Mouse (Mus musculus) embryonic facial prominence, embryonic 14.5 days (tissue): ENCODE data around the gene Pde9a. TPM values are rescaled to one million over a fixed set of nuclear protein-coding genes. Genes with fewer than 3 reads are reported as not detected.

Experiments
- ATAC-seq: fragments of 200-750 bp; cut with Nextera tagmentation; 2 replicates; pipeline ENCODE4 v1.8.0; 2017; ENCODE audit warnings: low read depth, moderate number of reproducible peaks, moderate TSS enrichment
- DNase-seq: peaks from one replicate; pipeline ENCODE4 v3.0.0-alpha.2; 2015; ENCODE audit warnings: low spot score
- H3K27ac ChIP-seq: fragments of 300-500 bp; sonication (generic); replicated peaks from 2 replicates; pipeline ENCODE4 v1.5.1; 2014; ENCODE audit warnings: low read depth, mild to moderate bottlenecking, low read length, moderate library complexity
- H3K27me3 ChIP-seq: fragments of 300-500 bp; sonication (generic); replicated peaks from 2 replicates; pipeline ENCODE4 v1.6.1; 2014; ENCODE audit warnings: low read length; ENCODE audit not compliant: control insufficient read depth, insufficient read depth
- H3K36me3 ChIP-seq: fragments of 300-500 bp; sonication (generic); 2 replicates; pipeline ENCODE4 v1.6.1; 2014; ENCODE audit warnings: low read length, mixed read lengths; ENCODE audit not compliant: control insufficient read depth, insufficient read depth
- H3K4me1 ChIP-seq: fragments of 300-500 bp; sonication (generic); 2 replicates; pipeline ENCODE4 v1.6.1; 2014; ENCODE audit warnings: antibody characterized with exemption, low read length; ENCODE audit not compliant: control insufficient read depth, insufficient read depth
- H3K4me2 ChIP-seq: fragments of 300-500 bp; sonication (generic); 2 replicates; pipeline ENCODE4 v1.6.1; 2014; ENCODE audit warnings: low read depth, mild to moderate bottlenecking, low read length, moderate library complexity, mixed read lengths
- H3K4me3 ChIP-seq: fragments of 300-500 bp; sonication (generic); 2 replicates; pipeline ENCODE4 v1.5.1; 2014; ENCODE audit warnings: low read depth, mild to moderate bottlenecking, low read length
- H3K9ac ChIP-seq: fragments of 300-500 bp; sonication (generic); 2 replicates; pipeline ENCODE4 v1.6.1; 2014; ENCODE audit warnings: low read depth, mild to moderate bottlenecking, low read length, moderate library complexity, mixed read lengths
- H3K9me3 ChIP-seq: fragments of 300-500 bp; sonication (generic); 2 replicates; pipeline ENCODE4 v1.6.1; 2016; ENCODE audit warnings: low read length; ENCODE audit not compliant: control insufficient read depth
- WGBS: fragments of 180-500 bp; shearing (Covaris S2); extraction: QIAGEN DNeasy Blood & Tissue Kit; methylation state at CpG from one replicate; pipeline ENCODE4 v1.1.7; 2014; 5-methylcytosine and 5-hydroxymethylcytosine counted together
- polyA plus RNA-seq: library from polyadenylated mRNA; unstranded; fragments of >200 nt; fragmentation: Nextera tagmentation; extraction: Ambion mirVana; gene quantifications from 2 replicates; pipeline ENCODE4 v1.2.1, GENCODE M21; 2014

Gene Pde9a
- polyA plus RNA-seq, 1 experiment from 2014 or later, result 14.5 TPM

DNA sequence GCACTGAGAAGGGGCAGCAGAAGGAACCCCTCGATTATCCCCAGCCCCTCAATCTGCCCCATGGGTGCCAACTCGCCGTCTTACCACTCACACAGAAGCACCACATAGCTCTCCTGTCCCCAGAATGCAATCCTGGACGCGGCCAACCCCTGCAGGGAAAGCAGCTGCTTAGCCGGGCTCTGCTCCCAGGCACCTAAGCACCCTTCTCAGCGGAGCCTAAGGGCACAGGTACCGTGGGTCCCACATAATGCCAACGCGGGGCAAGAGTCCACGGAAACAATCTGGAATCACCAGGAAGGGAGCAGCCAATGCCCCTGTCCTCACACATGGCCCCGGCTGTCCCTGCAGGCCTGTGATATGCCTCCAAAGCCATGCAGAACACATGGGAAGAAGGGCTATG, 113.7 kb downstream of the Pde9a start:
- ATAC-seq (no peak), DNase-seq (no peak)
- no peaks in the 10 kb centered on the region for H3K9me3 ChIP-seq
- H3K27ac ChIP-seq, result no peak overlapping the region
- no peaks in the 10 kb centered on the region for H3K4me1 ChIP-seq
- no peaks in the 10 kb centered on the region for H3K27me3 ChIP-seq
- H3K4me3 ChIP-seq, result no peak overlapping the region
- no peak overlapping the region for H3K4me2 ChIP-seq
- H3K36me3 ChIP-seq, result peaks cover 83% of the 10 kb centered on the region
- no peak overlapping the region for H3K9ac ChIP-seq
- 91% methylated on average over 12 of the region's 12 CpGs for WGBS

- no peak for ATAC-seq
These were observed 114.4 kb downstream of the Pde9a start for GRCm38 (mm10) chr17:31500416-31500815.

GRCm38 (mm10) chr17:31500908-31501307, 114.9 kb downstream of the Pde9a start:
- H3K4me1 ChIP-seq, result no peaks in the 10 kb centered on the region
- 87% methylated on average over 3 of the region's 3 CpGs for WGBS
- DNase-seq (no peak), ATAC-seq (no peak)
- H3K9ac ChIP-seq, result no peak overlapping the region
- H3K27me3 ChIP-seq, result no peaks in the 10 kb centered on the region
- no peaks in the 10 kb centered on the region for H3K9me3 ChIP-seq
- no peak overlapping the region for H3K4me2 ChIP-seq
- H3K27ac ChIP-seq, result no peak overlapping the region
- H3K36me3 ChIP-seq, result peaks cover 83% of the 10 kb centered on the region
- H3K4me3 ChIP-seq, result no peak overlapping the region

More at GRCm38 (mm10) chr17:31500416-31500815, 114.4 kb downstream of the Pde9a start:
- Histone ChIP-seq H3K36me3 (peaks cover 88% of the 10 kb centered on the region), H3K4me1 (no peaks in the 10 kb centered on the region), H3K9me3 (no peaks in the 10 kb centered on the region), H3K27ac (no peak overlapping the region), H3K27me3 (no peaks in the 10 kb centered on the region), H3K4me3 (no peak overlapping the region), H3K4me2 (no peak overlapping the region), H3K9ac (no peak overlapping the region)
- DNase-seq, result no peak
- WGBS, result 89% methylated on average over 8 of the region's 8 CpGs

DNA sequence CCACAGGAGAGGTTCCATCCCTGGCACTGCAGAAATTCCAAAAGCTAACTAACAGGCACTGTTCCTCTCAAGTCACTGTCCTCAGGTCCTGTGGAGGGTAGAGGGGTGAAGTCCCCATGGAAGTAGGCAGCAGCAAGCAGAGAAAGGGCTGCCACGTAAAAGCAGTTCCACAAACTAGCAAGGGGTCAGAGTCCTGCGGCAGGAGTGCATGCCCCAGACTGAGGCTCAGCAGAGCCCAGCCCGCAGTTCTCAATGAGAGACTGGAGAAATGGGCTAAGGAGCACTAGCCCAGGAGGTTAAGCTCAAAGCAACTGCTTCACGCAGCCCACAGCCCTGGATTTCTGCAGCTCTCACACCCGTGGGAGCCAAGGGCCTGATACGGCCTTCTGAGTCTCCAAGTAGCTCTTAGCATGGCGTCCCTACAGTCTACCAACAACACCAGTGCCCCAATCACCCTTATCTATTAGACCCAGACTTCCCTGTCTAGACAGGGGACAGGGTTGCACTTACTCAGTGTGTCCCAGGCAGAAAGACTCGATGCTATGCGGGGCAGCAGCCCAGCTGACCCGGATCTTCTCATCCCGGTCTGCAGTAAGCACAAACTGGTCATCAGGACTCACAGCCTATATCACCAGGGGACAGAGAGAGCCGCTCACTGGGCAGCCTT, 116.4 kb downstream of the Pde9a start:
- H3K4me3 ChIP-seq, result no peak overlapping the region
- H3K27me3 ChIP-seq, result no peaks in the 10 kb centered on the region
- DNase-seq (no peak), ATAC-seq (no peak)
- no peak overlapping the region for H3K4me2 ChIP-seq
- H3K27ac ChIP-seq, result no peak overlapping the region
- H3K4me1 ChIP-seq, result no peaks in the 10 kb centered on the region
- H3K9me3 ChIP-seq, result no peaks in the 10 kb centered on the region
- no peak overlapping the region for H3K9ac ChIP-seq
- WGBS, result 89% methylated on average over 12 of the region's 12 CpGs
- H3K36me3 ChIP-seq, result peaks cover 77% of the 10 kb centered on the region

- H3K4me2 ChIP-seq, result no peak overlapping the region
- no peaks in the 10 kb centered on the region for H3K27me3 ChIP-seq
- no peak overlapping the region for H3K9ac ChIP-seq
- peaks cover 77% of the 10 kb centered on the region for H3K36me3 ChIP-seq
- H3K27ac ChIP-seq, result no peak overlapping the region
- 94% methylated on average over 12 of the region's 12 CpGs for WGBS
- no peaks in the 10 kb centered on the region for H3K4me1 ChIP-seq
- DNase-seq, result no peak
- no peak overlapping the region for H3K4me3 ChIP-seq
- ATAC-seq, result no peak
- H3K9me3 ChIP-seq, result no peaks in the 10 kb centered on the region
These were observed 117.3 kb downstream of the Pde9a start for GRCm38 (mm10) chr17:31503337-31503736.

GRCm38 (mm10) chr17:31503936-31504335, 117.9 kb downstream of the Pde9a start:
- no peak overlapping the region for H3K4me2 ChIP-seq
- no peak overlapping the region for H3K4me3 ChIP-seq
- H3K27me3 ChIP-seq, result no peaks in the 10 kb centered on the region
- no peak for DNase-seq
- no peak for ATAC-seq
- no peak overlapping the region for H3K9ac ChIP-seq
- no peaks in the 10 kb centered on the region for H3K4me1 ChIP-seq
- no peak overlapping the region for H3K27ac ChIP-seq
- no peaks in the 10 kb centered on the region for H3K9me3 ChIP-seq
- peaks cover 75% of the 10 kb centered on the region for H3K36me3 ChIP-seq
- WGBS, result 90% methylated on average over 2 of the region's 2 CpGs

DNA sequence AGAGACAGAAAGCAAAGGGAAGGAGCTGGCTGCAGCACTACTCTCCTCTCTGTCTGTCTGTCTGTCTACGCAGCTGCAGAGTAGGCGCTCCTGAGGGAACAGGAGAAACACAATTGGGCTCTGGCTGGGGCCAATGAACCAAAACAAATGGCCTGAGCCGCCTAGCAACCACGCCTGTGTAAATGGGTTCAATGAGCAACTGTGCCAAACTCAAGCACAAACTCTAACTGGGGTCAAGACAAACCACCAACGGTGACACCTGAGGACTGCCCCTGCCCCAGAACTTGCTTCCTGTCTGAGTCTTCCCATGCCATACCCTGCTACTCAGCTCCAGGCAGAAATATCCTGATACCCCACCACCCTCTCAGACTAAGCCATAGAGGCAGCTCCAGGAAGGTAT, 119.0 kb downstream of the Pde9a start:
- Histone ChIP-seq H3K4me3 (no peak overlapping the region), H3K4me2 (no peak overlapping the region), H3K9me3 (no peaks in the 10 kb centered on the region), H3K27me3 (no peaks in the 10 kb centered on the region), H3K27ac (no peak overlapping the region), H3K9ac (0 out of 2 replicates have a peak overlapping the region, but pooled peaks have one; percentile 5), H3K36me3 (peaks cover 77% of the 10 kb centered on the region), H3K4me1 (no peaks in the 10 kb centered on the region)
- DNase-seq (no peak), ATAC-seq (no peak)
- 84% methylated on average over 5 of the region's 5 CpGs for WGBS

DNA sequence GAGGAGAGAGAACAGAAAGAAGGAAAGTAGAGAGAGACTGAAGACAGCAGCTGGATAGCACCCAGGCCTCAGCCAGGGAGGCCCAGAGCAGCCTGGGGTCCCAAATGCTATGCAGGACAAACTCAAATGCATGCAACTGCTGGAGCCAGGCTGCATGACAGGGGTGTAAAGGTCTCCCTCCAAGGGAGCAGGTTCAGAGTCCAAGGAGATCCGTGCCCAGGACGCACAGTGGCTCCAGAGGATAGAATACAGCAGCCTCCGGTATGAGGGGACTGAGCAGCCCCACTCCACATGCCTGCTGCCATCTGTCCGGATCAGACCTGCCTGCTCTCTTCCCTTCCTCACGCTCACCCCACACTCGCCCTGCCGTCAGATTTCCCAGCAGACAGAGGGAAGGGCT, 120.3 kb downstream of the Pde9a start:
- Histone ChIP-seq H3K27me3 (no peaks in the 10 kb centered on the region), H3K9ac (no peak overlapping the region), H3K4me2 (no peak overlapping the region), H3K27ac (no peak overlapping the region), H3K4me1 (no peaks in the 10 kb centered on the region), H3K36me3 (peaks cover 74% of the 10 kb centered on the region), H3K4me3 (no peak overlapping the region), H3K9me3 (no peaks in the 10 kb centered on the region)
- ATAC-seq (no peak), DNase-seq (no peak)
- 87% methylated on average over 7 of the region's 7 CpGs for WGBS

- Histone ChIP-seq H3K4me2 (peak overlapping the region; percentile 87), H3K9me3 (no peaks in the 10 kb centered on the region), H3K4me3 (peak overlapping the region; percentile 87), H3K9ac (no peak overlapping the region), H3K4me1 (peaks cover 5% of the 10 kb centered on the region; the same call in 1 of the 2 replicates), H3K27me3 (no peaks in the 10 kb centered on the region), H3K27ac (no peak overlapping the region), H3K36me3 (peaks cover 38% of the 10 kb centered on the region)
- ATAC-seq (no peak), DNase-seq (no peak)
- 93% methylated on average over 6 of the region's 6 CpGs for WGBS
These were observed 124.9 kb downstream of the Pde9a start for GRCm38 (mm10) chr17:31510944-31511343.
